Mouse (Mus musculus): ENCODE data around the gene Zfp800. TPM values are rescaled to one million over a fixed set of nuclear protein-coding genes. Genes with fewer than 3 reads are reported as not detected.

Gene Zfp800
- total and polyA plus RNA-seq, 3 experiments = 41.6 to 71.9 (median 43.2) TPM

DNA sequence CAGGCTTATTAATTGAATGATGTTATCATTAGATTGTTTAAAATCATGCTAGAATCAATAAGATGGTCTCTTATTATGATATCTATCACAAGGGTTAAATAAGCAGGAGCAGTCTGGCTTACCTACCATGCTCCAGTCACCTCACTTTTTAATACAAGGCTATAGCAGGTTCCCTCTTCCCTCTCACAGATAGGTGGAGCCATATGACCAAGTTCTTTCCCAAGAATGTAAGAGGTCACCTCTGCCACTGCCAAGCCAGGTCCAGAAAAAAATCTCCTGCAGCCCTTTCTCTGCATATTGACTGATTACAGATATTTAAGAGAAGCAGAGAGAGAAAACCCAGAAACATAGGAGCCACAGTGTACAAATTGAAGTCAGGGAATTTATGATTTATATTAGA, 88.1 kb downstream of the Zfp800 start:
- no peak overlapping the region for H3K27ac ChIP-seq (ENCODE audit: control insufficient read depth, low read depth, low read length)
- DNase-seq (ENCODE audit: low read depth, low spot score) = peak; percentile 14
- no peaks in the 10 kb centered on the region for H3K9me3 ChIP-seq (replicated peaks; ENCODE audit: insufficient read depth, low read length)
- no peaks in the 10 kb centered on the region for H3K36me3 ChIP-seq (ENCODE audit: control insufficient read depth in 1 of 2, insufficient read depth in 2 of 2, low read length in 2 of 2)
- H3K9ac ChIP-seq (ENCODE audit: control insufficient read depth, low read depth, low read length, poor library complexity, severe bottlenecking) = no peak overlapping the region
- H3K79me2 ChIP-seq (ENCODE audit: control insufficient read depth, insufficient read depth, low read length, poor library complexity) = no peaks in the 10 kb centered on the region
- no peaks in the 10 kb centered on the region for H3K4me1 ChIP-seq (ENCODE audit: control insufficient read depth in 1 of 2, insufficient read depth in 2 of 2, low read length in 2 of 2)
- H3K4me3 ChIP-seq (ENCODE audit: control insufficient read depth in 1 of 2, insufficient read depth in 1 of 2, low read depth in 2 of 2, low read length in 2 of 2) = no peak overlapping the region
- no peaks in the 10 kb centered on the region for H3K27me3 ChIP-seq (ENCODE audit: control insufficient read depth in 1 of 2, insufficient read depth in 2 of 2, low read length in 2 of 2)
- TF ChIP-seq CTCF (IDR thresholded peaks at IDR 0.05 in 2 of 3, conservative IDR thresholded peaks at IDR 0.05 in 1 of 3; ENCODE audit: control insufficient read depth in 1 of 3, insufficient read depth in 1 of 3, low read depth in 2 of 3, low read length in 3 of 3, poor library complexity in 1 of 3, severe bottlenecking in 1 of 3) = peak in 1 of 3 experiments; percentile 38; a peak in 2 of 6 replicates
- no peak for TF ChIP-seq CHD1 (IDR thresholded peaks at IDR 0.05; ENCODE audit: low read depth, low read length)
- TF ChIP-seq RAD21 (IDR thresholded peaks at IDR 0.05; ENCODE audit: low read depth, low read length) = peak; percentile 50

DNA sequence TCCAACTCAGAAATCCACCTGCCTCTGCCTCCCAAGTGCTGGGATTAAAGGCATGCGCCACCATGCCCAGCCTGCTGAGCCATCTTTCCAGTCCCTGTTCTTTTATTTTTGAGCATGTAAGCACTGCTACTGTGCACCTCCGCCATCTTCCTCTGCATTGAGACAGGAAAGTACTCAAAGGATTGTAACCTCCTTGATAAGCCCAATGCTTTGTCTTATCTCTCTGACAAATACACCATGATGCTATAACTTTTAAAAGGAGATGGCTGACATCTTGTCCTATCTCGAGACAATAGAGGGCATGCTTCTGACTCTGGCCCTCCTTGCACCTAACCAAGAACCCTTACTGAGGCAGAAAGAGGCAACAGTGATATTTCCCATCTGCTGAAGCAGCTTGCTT, 88.9 kb downstream of the Zfp800 start:
- no peaks in the 10 kb centered on the region for H3K9me3 ChIP-seq (replicated peaks; ENCODE audit: insufficient read depth, low read length)
- no peaks in the 10 kb centered on the region for H3K36me3 ChIP-seq (ENCODE audit: control insufficient read depth in 1 of 2, insufficient read depth in 2 of 2, low read length in 2 of 2)
- TF ChIP-seq MXI1 (IDR thresholded peaks at IDR 0.05; ENCODE audit: low read depth, low read length) (no peak), KAT2A (conservative IDR thresholded peaks at IDR 0.05; ENCODE audit: low read depth, low read length) (no peak), GATA1 (IDR thresholded peaks at IDR 0.05; ENCODE audit: low read depth, low read length) (no peak), RAD21 (IDR thresholded peaks at IDR 0.05; ENCODE audit: low read depth, low read length) (no peak), SMC3 (IDR thresholded peaks at IDR 0.05; ENCODE audit: low read depth, low read length) (no peak), BHLHE40 (IDR thresholded peaks at IDR 0.05; ENCODE audit: borderline replicate concordance, low read depth, low read length) (no peak), UBTF (IDR thresholded peaks at IDR 0.05; ENCODE audit: borderline replicate concordance, insufficient read depth, low read depth, low read length) (no peak), ZC3H11A (IDR thresholded peaks at IDR 0.05; ENCODE audit: low read depth, low read length) (no peak), ZMIZ1 (IDR thresholded peaks at IDR 0.05; ENCODE audit: low read depth, low read length) (no peak), POLR2A (IDR thresholded peaks at IDR 0.05; ENCODE audit: control insufficient read depth in 1 of 2, insufficient read depth in 1 of 2, low read depth in 1 of 2, low read length in 2 of 2, poor library complexity in 1 of 2) (no peak), GABPA (IDR thresholded peaks at IDR 0.05; ENCODE audit: low read depth, low read length) (no peak), CHD2 (IDR thresholded peaks at IDR 0.05; ENCODE audit: low read length) (no peak), TBP (IDR thresholded peaks at IDR 0.05; ENCODE audit: low read depth, low read length) (no peak), ELF1 (IDR thresholded peaks at IDR 0.05; ENCODE audit: low read depth, low read length) (no peak), MAX (IDR thresholded peaks at IDR 0.05; ENCODE audit: low read length) (no peak), USF1 (IDR thresholded peaks at IDR 0.05; ENCODE audit: low read depth, low read length) (no peak), MAZ (IDR thresholded peaks at IDR 0.05; ENCODE audit: low read depth, low read length) (no peak), NELFE (IDR thresholded peaks at IDR 0.05; ENCODE audit: low read depth, low read length) (no peak), CHD1 (IDR thresholded peaks at IDR 0.05; ENCODE audit: low read depth, low read length) (no peak), MAFK (IDR thresholded peaks at IDR 0.05; ENCODE audit: borderline replicate concordance, low read depth, low read length) (no peak)
- no peak overlapping the region for H3K4me3 ChIP-seq (ENCODE audit: control insufficient read depth in 1 of 2, insufficient read depth in 1 of 2, low read depth in 2 of 2, low read length in 2 of 2)
- no peaks in the 10 kb centered on the region for H3K27me3 ChIP-seq (ENCODE audit: control insufficient read depth in 1 of 2, insufficient read depth in 2 of 2, low read length in 2 of 2)
- H3K4me1 ChIP-seq (ENCODE audit: control insufficient read depth in 1 of 2, insufficient read depth in 2 of 2, low read length in 2 of 2) = no peaks in the 10 kb centered on the region
- H3K27ac ChIP-seq (ENCODE audit: control insufficient read depth, low read depth, low read length) = no peak overlapping the region
- H3K9ac ChIP-seq (ENCODE audit: control insufficient read depth, low read depth, low read length, poor library complexity, severe bottlenecking) = no peak overlapping the region
- H3K79me2 ChIP-seq (ENCODE audit: control insufficient read depth, insufficient read depth, low read length, poor library complexity) = no peaks in the 10 kb centered on the region
- peak; percentile 14 for DNase-seq (ENCODE audit: low read depth, low spot score)

Data from MEL (cell line).